Mouse (Mus musculus): ENCODE data around the gene Mmp11. TPM values are rescaled to one million over a fixed set of nuclear protein-coding genes. Genes with fewer than 3 reads are reported as not detected.

Gene Mmp11
- total and polyA plus RNA-seq, 3 experiments: 0.99 to 1.1 TPM; not detected in 1

DNA sequence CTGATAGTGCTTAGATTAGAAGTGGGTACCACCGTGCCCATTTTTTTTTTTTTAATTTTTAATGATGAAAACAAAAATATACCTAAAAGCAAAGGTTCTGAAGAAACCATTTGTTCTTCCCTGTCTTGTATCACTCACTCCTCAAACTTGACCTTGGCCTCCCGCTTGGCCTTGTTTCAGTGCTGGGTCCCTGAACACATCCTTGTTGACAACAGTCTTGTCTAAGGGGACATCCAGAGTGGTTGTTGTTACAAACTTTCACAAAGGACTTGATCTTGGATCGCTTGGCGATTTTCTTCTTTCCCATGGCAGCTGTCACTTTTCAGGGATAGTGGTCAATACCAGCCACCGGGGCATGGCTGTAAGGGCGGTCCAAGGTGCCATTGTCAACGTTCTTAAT, 8.9 kb upstream of the Mmp11 start:
- Histone ChIP-seq H3K27ac (ENCODE audit: insufficient read depth, low read depth) (no peak overlapping the region), H3K4me3 (replicated peaks in 1 of 3; ENCODE audit: low read depth in 2 of 3, low read length in 2 of 3, poor library complexity in 1 of 3) (no peak overlapping the region), H3K27me3 (replicated peaks) (no peaks in the 10 kb centered on the region), H3K9ac (ENCODE audit: insufficient read depth, low read depth) (no peak overlapping the region), H3K9me3 (replicated peaks; ENCODE audit: low read length) (no peaks in the 10 kb centered on the region), H3K4me1 (ENCODE audit: control insufficient read depth in 1 of 2, insufficient read depth in 2 of 2) (peaks cover 33 to 74% of the 10 kb centered on the region in 2 experiments), H3K4me2 (ENCODE audit: insufficient read depth, low read depth, poor library complexity, severe bottlenecking) (no peak overlapping the region), H3K79me2 (replicated peaks; ENCODE audit: control insufficient read depth, extremely low read depth, insufficient read depth, poor library complexity, severe bottlenecking) (no peaks in the 10 kb centered on the region), H3K36me3 (replicated peaks in 1 of 2; ENCODE audit: control insufficient read depth in 1 of 2, insufficient read depth in 1 of 2, low read length in 1 of 2) (peaks cover 0 to 5% of the 10 kb centered on the region in 2 experiments)
- TF ChIP-seq BHLHE40 (IDR thresholded peaks at IDR 0.05; ENCODE audit: low read depth, low read length) (no peak), ZNF384 (IDR thresholded peaks at IDR 0.05; ENCODE audit: low read depth, low read length) (no peak), USF2 (conservative IDR thresholded peaks at IDR 0.05; ENCODE audit: low read depth, low read length) (no peak), MAFK (IDR thresholded peaks at IDR 0.05; ENCODE audit: insufficient replicate concordance, low read length) (no peak), NRF1 (IDR thresholded peaks at IDR 0.05; ENCODE audit: low read depth, low read length) (no peak), SMC3 (IDR thresholded peaks at IDR 0.05; ENCODE audit: low read depth, low read length) (no peak), IRF4 (IDR thresholded peaks at IDR 0.05; ENCODE audit: low read depth, low read length) (no peak), TBP (conservative IDR thresholded peaks at IDR 0.05; ENCODE audit: low read depth, low read length) (no peak), SIN3A (IDR thresholded peaks at IDR 0.05; ENCODE audit: low read length) (no peak), GABPA (IDR thresholded peaks at IDR 0.05; ENCODE audit: insufficient replicate concordance, low read depth, low read length) (no peak), ETS1 (conservative IDR thresholded peaks at IDR 0.05; ENCODE audit: low read depth, low read length) (no peak), MEF2A (IDR thresholded peaks at IDR 0.05; ENCODE audit: borderline replicate concordance, low read depth, low read length) (no peak), NELFE (IDR thresholded peaks at IDR 0.05; ENCODE audit: low read depth, low read length) (no peak), EP300 (IDR thresholded peaks at IDR 0.05; ENCODE audit: low read length) (no peak), E2F4 (IDR thresholded peaks at IDR 0.05; ENCODE audit: insufficient replicate concordance, low read depth, low read length) (no peak), MAX (IDR thresholded peaks at IDR 0.05; ENCODE audit: low read length) (no peak), PAX5 (IDR thresholded peaks at IDR 0.05; ENCODE audit: low read length) (no peak), RAD21 (IDR thresholded peaks at IDR 0.05; ENCODE audit: low read depth, low read length) (no peak)
- in situ Hi-C loops (cut with MboI; ENCODE audit: low pct_ligation_motif_present, low pct_unique_long_range_greater_than_20kb, low sequenced_read_pairs) (no loop called here), dilution Hi-C loops (cut with MboI; ENCODE audit: extremely low pct_ligation_motif_present, extremely low pct_unique_long_range_greater_than_20kb, low sequenced_read_pairs) (no loop called here)
- no peak for DNase-seq (ENCODE audit: extremely low read depth)

- H3K36me3 ChIP-seq (replicated peaks in 1 of 2; ENCODE audit: control insufficient read depth in 1 of 2, insufficient read depth in 1 of 2, low read length in 1 of 2): peaks cover 0 to 9% of the 10 kb centered on the region in 2 experiments
- H3K9me3 ChIP-seq (replicated peaks; ENCODE audit: low read length): no peaks in the 10 kb centered on the region
- H3K4me2 ChIP-seq (ENCODE audit: insufficient read depth, low read depth, poor library complexity, severe bottlenecking): no peak overlapping the region
- no peak overlapping the region for H3K4me3 ChIP-seq (replicated peaks in 1 of 3; ENCODE audit: low read depth in 2 of 3, low read length in 2 of 3, poor library complexity in 1 of 3)
- peaks cover 34 to 74% of the 10 kb centered on the region in 2 experiments for H3K4me1 ChIP-seq (ENCODE audit: control insufficient read depth in 1 of 2, insufficient read depth in 2 of 2)
- no peak for TF ChIP-seq TBP (conservative IDR thresholded peaks at IDR 0.05; ENCODE audit: low read depth, low read length)
- TF ChIP-seq MXI1 (IDR thresholded peaks at IDR 0.05; ENCODE audit: low read depth, low read length): no peak
- TF ChIP-seq MAX (IDR thresholded peaks at IDR 0.05; ENCODE audit: low read length): no peak
- TF ChIP-seq KAT2A (IDR thresholded peaks at IDR 0.05; ENCODE audit: insufficient replicate concordance, low read length): no peak
- no peak for TF ChIP-seq SIN3A (IDR thresholded peaks at IDR 0.05; ENCODE audit: low read length)
- TF ChIP-seq USF1 (IDR thresholded peaks at IDR 0.05; ENCODE audit: low read depth, low read length): no peak
- no peak for TF ChIP-seq ZMIZ1 (IDR thresholded peaks at IDR 0.05; ENCODE audit: low read depth, low read length)
- no peak for TF ChIP-seq CHD2 (IDR thresholded peaks at IDR 0.05; ENCODE audit: low read length)
- no peak for TF ChIP-seq MEF2A (IDR thresholded peaks at IDR 0.05; ENCODE audit: borderline replicate concordance, low read depth, low read length)
- no peak for TF ChIP-seq NRF1 (IDR thresholded peaks at IDR 0.05; ENCODE audit: low read depth, low read length)
- no peak for TF ChIP-seq ELF1 (IDR thresholded peaks at IDR 0.05; ENCODE audit: low read depth, low read length)
- H3K79me2 ChIP-seq (replicated peaks; ENCODE audit: control insufficient read depth, extremely low read depth, insufficient read depth, poor library complexity, severe bottlenecking): no peaks in the 10 kb centered on the region
- dilution Hi-C loops (cut with MboI; ENCODE audit: extremely low pct_ligation_motif_present, extremely low pct_unique_long_range_greater_than_20kb, low sequenced_read_pairs): no loop called here
- no peak overlapping the region for H3K27ac ChIP-seq (ENCODE audit: insufficient read depth, low read depth)
- in situ Hi-C loops (cut with MboI; ENCODE audit: low pct_ligation_motif_present, low pct_unique_long_range_greater_than_20kb, low sequenced_read_pairs): no loop called here
- H3K27me3 ChIP-seq (replicated peaks): no peaks in the 10 kb centered on the region
- H3K9ac ChIP-seq (ENCODE audit: insufficient read depth, low read depth): no peak overlapping the region
- DNase-seq (ENCODE audit: extremely low read depth): no peak
Observed at GRCm38 (mm10) chr10:75944066-75944772, 7.9 kb upstream of the Mmp11 start.
